Mouse (Mus musculus) limb, embryonic 15.5 days (tissue): ENCODE data around the gene Fam124a. TPM values are rescaled to one million over a fixed set of nuclear protein-coding genes. Genes with fewer than 3 reads are reported as not detected.

Experiments used
- ATAC-seq: fragments of 200-750 bp; cut with Nextera tagmentation; 2 replicates; pipeline ENCODE4 v1.8.0; 2017; ENCODE audit warnings: low read depth, moderate TSS enrichment; ENCODE audit not compliant: insufficient number of reproducible peaks, low FRiP score, low TSS enrichment
- H3K27ac ChIP-seq: fragments of 300-500 bp; sonication (generic); 2 replicates; pipeline ENCODE4 v1.5.1; 2015; ENCODE audit warnings: moderate library complexity, mild to moderate bottlenecking, inconsistent platforms
- H3K27me3 ChIP-seq: fragments of 300-500 bp; sonication (generic); 2 replicates; pipeline ENCODE4 v1.6.1; 2015; ENCODE audit warnings: inconsistent platforms
- H3K36me3 ChIP-seq: fragments of 300-500 bp; sonication (generic); 2 replicates; pipeline ENCODE4 v1.6.1; 2015; ENCODE audit warnings: inconsistent platforms
- H3K4me1 ChIP-seq: fragments of 300-500 bp; sonication (generic); 2 replicates; pipeline ENCODE4 v1.6.1; 2015; ENCODE audit warnings: inconsistent platforms
- H3K4me2 ChIP-seq: fragments of 300-500 bp; sonication (generic); 2 replicates; pipeline ENCODE4 v1.6.1; 2015; ENCODE audit warnings: mild to moderate bottlenecking, inconsistent platforms
- H3K4me3 ChIP-seq: fragments of 300-500 bp; sonication (generic); 2 replicates; pipeline ENCODE4 v1.5.1; 2015; ENCODE audit warnings: mild to moderate bottlenecking, inconsistent platforms
- H3K9ac ChIP-seq: fragments of 300-500 bp; sonication (generic); 2 replicates; pipeline ENCODE4 v1.6.1; 2015; ENCODE audit warnings: inconsistent platforms
- H3K9me3 ChIP-seq: fragments of 300-500 bp; sonication (generic); 2 replicates; pipeline ENCODE4 v1.6.1; 2016; ENCODE audit warnings: inconsistent platforms
- WGBS: fragments of 180-500 bp; shearing (Covaris S2); methylation state at CpG from one replicate; pipeline ENCODE4 v1.1.7; 2015; 5-methylcytosine and 5-hydroxymethylcytosine counted together
- polyA plus RNA-seq: library from polyadenylated mRNA; unstranded; fragments of >200 nt; fragmentation: Nextera tagmentation; extraction: Ambion mirVana; gene quantifications from 2 replicates; pipeline ENCODE4 v1.2.1, GENCODE M21; 2015

Fam124a gene
- polyA plus RNA-seq, 1 experiment from 2014 or later, result 4.4 TPM

GRCm38 (mm10) chr14:62580945-62581344, 25.4 kb downstream of the Fam124a start:
- no peaks in the 10 kb centered on the region for H3K9me3 ChIP-seq
- no peak overlapping the region for H3K4me2 ChIP-seq
- no peak for ATAC-seq
- H3K4me1 ChIP-seq, result peaks cover 5% of the 10 kb centered on the region; the same call in 1 of the 2 replicates
- no peak overlapping the region for H3K27ac ChIP-seq
- H3K9ac ChIP-seq, result no peak overlapping the region
- no peaks in the 10 kb centered on the region for H3K36me3 ChIP-seq
- H3K27me3 ChIP-seq, result 0 out of 2 replicates have a peak, but pooled peaks cover 4% of the 10 kb centered on the region
- WGBS, result 79% methylated on average over 3 of the region's 3 CpGs
- no peak overlapping the region for H3K4me3 ChIP-seq

GRCm38 (mm10) chr14:62581768-62582167, 26.2 kb downstream of the Fam124a start:
- peaks cover 5% of the 10 kb centered on the region; the same call in 1 of the 2 replicates for H3K4me1 ChIP-seq
- no peak overlapping the region for H3K9ac ChIP-seq
- 0 out of 2 replicates have a peak, but pooled peaks cover 4% of the 10 kb centered on the region for H3K27me3 ChIP-seq
- H3K9me3 ChIP-seq, result no peaks in the 10 kb centered on the region
- ATAC-seq, result no peak
- H3K4me2 ChIP-seq, result no peak overlapping the region
- no peaks in the 10 kb centered on the region for H3K36me3 ChIP-seq
- WGBS, result 65% methylated on average over 9 of the region's 9 CpGs
- H3K27ac ChIP-seq, result no peak overlapping the region
- no peak overlapping the region for H3K4me3 ChIP-seq

- H3K27ac ChIP-seq, result no peak overlapping the region
- H3K9me3 ChIP-seq, result no peaks in the 10 kb centered on the region
- H3K4me2 ChIP-seq, result no peak overlapping the region
- H3K4me1 ChIP-seq, result peaks cover 5% of the 10 kb centered on the region; the same call in 1 of the 2 replicates
- no peak for ATAC-seq
- no peak overlapping the region for H3K9ac ChIP-seq
- no peak overlapping the region for H3K4me3 ChIP-seq
- H3K27me3 ChIP-seq, result 0 out of 2 replicates have a peak, but pooled peaks cover 2% of the 10 kb centered on the region
- H3K36me3 ChIP-seq, result no peaks in the 10 kb centered on the region
Observed at GRCm38 (mm10) chr14:62584637-62585036, 29.1 kb downstream of the Fam124a start.

GRCm38 (mm10) chr14:62585338-62585737, 29.8 kb downstream of the Fam124a start:
- ATAC-seq, result no peak
- H3K9me3 ChIP-seq, result no peaks in the 10 kb centered on the region
- no peak overlapping the region for H3K27ac ChIP-seq
- H3K9ac ChIP-seq, result no peak overlapping the region
- H3K4me3 ChIP-seq, result no peak overlapping the region
- no peak overlapping the region for H3K4me2 ChIP-seq
- no peaks in the 10 kb centered on the region for H3K27me3 ChIP-seq
- 28% methylated on average over 3 of the region's 3 CpGs for WGBS
- peaks cover 5% of the 10 kb centered on the region; the same call in 1 of the 2 replicates for H3K4me1 ChIP-seq
- H3K36me3 ChIP-seq, result no peaks in the 10 kb centered on the region

- 57% methylated on average over 6 of the region's 6 CpGs for WGBS
- Histone ChIP-seq H3K4me3 (no peak overlapping the region), H3K4me1 (no peaks in the 10 kb centered on the region), H3K4me2 (no peak overlapping the region), H3K36me3 (no peaks in the 10 kb centered on the region), H3K9ac (no peak overlapping the region), H3K27ac (no peak overlapping the region), H3K27me3 (no peaks in the 10 kb centered on the region), H3K9me3 (no peaks in the 10 kb centered on the region)
- no peak for ATAC-seq
Observed at GRCm38 (mm10) chr14:62600109-62600522, 44.6 kb downstream of the Fam124a start.

- H3K27ac ChIP-seq, result no peak overlapping the region
- H3K36me3 ChIP-seq, result no peaks in the 10 kb centered on the region
- H3K9ac ChIP-seq, result no peak overlapping the region
- H3K27me3 ChIP-seq, result no peaks in the 10 kb centered on the region
- H3K4me2 ChIP-seq, result no peak overlapping the region
- ATAC-seq, result no peak
- 47% methylated on average over 1 of the region's 1 CpGs for WGBS
- H3K9me3 ChIP-seq, result no peaks in the 10 kb centered on the region
- H3K4me3 ChIP-seq, result no peak overlapping the region
- H3K4me1 ChIP-seq, result no peaks in the 10 kb centered on the region
Observed at GRCm38 (mm10) chr14:62602271-62602670, 46.7 kb downstream of the Fam124a start.

GRCm38 (mm10) chr14:62602869-62603268, 47.3 kb downstream of the Fam124a start:
- no peaks in the 10 kb centered on the region for H3K27me3 ChIP-seq
- H3K4me3 ChIP-seq, result no peak overlapping the region
- H3K4me1 ChIP-seq, result no peaks in the 10 kb centered on the region
- no peaks in the 10 kb centered on the region for H3K36me3 ChIP-seq
- H3K27ac ChIP-seq, result no peak overlapping the region
- ATAC-seq, result no peak
- H3K9me3 ChIP-seq, result no peaks in the 10 kb centered on the region
- H3K4me2 ChIP-seq, result no peak overlapping the region
- no peak overlapping the region for H3K9ac ChIP-seq
- WGBS, result 89% methylated on average over 1 of the region's 1 CpGs

GRCm38 (mm10) chr14:62607791-62608196, 52.3 kb downstream of the Fam124a start:
- H3K27me3 ChIP-seq, result no peaks in the 10 kb centered on the region
- H3K4me3 ChIP-seq, result no peak overlapping the region
- H3K27ac ChIP-seq, result no peak overlapping the region
- no peak for ATAC-seq
- H3K36me3 ChIP-seq, result no peaks in the 10 kb centered on the region
- 66% methylated on average over 8 of the region's 8 CpGs for WGBS
- no peak overlapping the region for H3K9ac ChIP-seq
- H3K9me3 ChIP-seq, result no peaks in the 10 kb centered on the region
- no peak overlapping the region for H3K4me2 ChIP-seq
- H3K4me1 ChIP-seq, result no peaks in the 10 kb centered on the region

- H3K9ac ChIP-seq, result no peak overlapping the region
- ATAC-seq, result no peak
- H3K27ac ChIP-seq, result no peak overlapping the region
- WGBS, result 71% methylated on average over 3 of the region's 3 CpGs
- H3K9me3 ChIP-seq, result no peaks in the 10 kb centered on the region
- H3K27me3 ChIP-seq, result no peaks in the 10 kb centered on the region
- no peaks in the 10 kb centered on the region for H3K36me3 ChIP-seq
- H3K4me3 ChIP-seq, result no peak overlapping the region
- H3K4me2 ChIP-seq, result no peak overlapping the region
- H3K4me1 ChIP-seq, result no peaks in the 10 kb centered on the region
Observed at GRCm38 (mm10) chr14:62609904-62610303, 54.4 kb downstream of the Fam124a start.

GRCm38 (mm10) chr14:62622393-62622792, 66.9 kb downstream of the Fam124a start:
- 74% methylated on average over 3 of the region's 3 CpGs for whole genome bisulfite sequencing
- Histone ChIP-seq H3K27me3 (no peaks in the 10 kb centered on the region), H3K4me1 (no peaks in the 10 kb centered on the region), H3K9me3 (no peaks in the 10 kb centered on the region), H3K4me2 (no peak overlapping the region), H3K4me3 (no peak overlapping the region), H3K27ac (no peak overlapping the region), H3K36me3 (no peaks in the 10 kb centered on the region), H3K9ac (no peak overlapping the region)
- no peak for ATAC-seq

- no peak overlapping the region for H3K9ac ChIP-seq
- H3K4me3 ChIP-seq, result no peak overlapping the region
- no peak for ATAC-seq
- no peaks in the 10 kb centered on the region for H3K36me3 ChIP-seq
- H3K9me3 ChIP-seq, result no peaks in the 10 kb centered on the region
- H3K4me1 ChIP-seq, result no peaks in the 10 kb centered on the region
- H3K4me2 ChIP-seq, result no peak overlapping the region
- no peak overlapping the region for H3K27ac ChIP-seq
- 85% methylated on average over 5 of the region's 5 CpGs for WGBS
- no peaks in the 10 kb centered on the region for H3K27me3 ChIP-seq
Observed at GRCm38 (mm10) chr14:62627951-62628350, 72.4 kb downstream of the Fam124a start.

- no peak for ATAC-seq
- H3K9me3 ChIP-seq, result no peaks in the 10 kb centered on the region
- H3K27me3 ChIP-seq, result no peaks in the 10 kb centered on the region
- H3K4me2 ChIP-seq, result no peak overlapping the region
- H3K27ac ChIP-seq, result 0 out of 2 replicates have a peak overlapping the region, but pooled peaks have one; percentile 13
- no peaks in the 10 kb centered on the region for H3K4me1 ChIP-seq
- 19% methylated on average over 9 of the region's 9 CpGs for WGBS
- H3K36me3 ChIP-seq, result no peaks in the 10 kb centered on the region
- H3K4me3 ChIP-seq, result no peak overlapping the region
- no peak overlapping the region for H3K9ac ChIP-seq
Observed at GRCm38 (mm10) chr14:62637436-62638344, 82.2 kb downstream of the Fam124a start.
